Mouse (Mus musculus): Measurements from ENCODE around the gene Prame. TPM values are rescaled to one million over a fixed set of nuclear protein-coding genes. Genes with fewer than 3 reads are reported as not detected.

Prame gene
- not detected in 2 replicates for polyA plus RNA-seq (2012)

DNA sequence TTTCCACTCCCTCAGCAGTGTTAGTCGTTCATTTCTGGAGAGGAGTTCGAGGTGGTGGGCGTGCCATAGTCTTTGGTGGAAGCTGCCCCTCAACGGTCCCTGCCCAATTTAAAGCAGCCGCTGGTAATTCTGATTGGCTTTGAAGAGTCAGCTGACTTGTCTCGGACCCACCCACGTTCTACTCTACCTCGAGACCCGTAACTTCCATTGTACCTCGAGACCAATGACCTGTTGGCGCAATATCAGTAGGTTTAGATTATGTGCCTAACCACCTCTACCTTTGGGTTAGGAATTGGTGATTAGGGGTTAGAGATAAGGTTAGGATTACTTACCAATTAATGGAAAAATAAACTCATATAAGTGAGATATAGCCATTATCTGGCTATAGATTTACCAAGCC, at the start of gene Prame:
TSS of gene Prame (minus strand) at position 101 of the 400 bp plus-strand sequence.

DNA sequence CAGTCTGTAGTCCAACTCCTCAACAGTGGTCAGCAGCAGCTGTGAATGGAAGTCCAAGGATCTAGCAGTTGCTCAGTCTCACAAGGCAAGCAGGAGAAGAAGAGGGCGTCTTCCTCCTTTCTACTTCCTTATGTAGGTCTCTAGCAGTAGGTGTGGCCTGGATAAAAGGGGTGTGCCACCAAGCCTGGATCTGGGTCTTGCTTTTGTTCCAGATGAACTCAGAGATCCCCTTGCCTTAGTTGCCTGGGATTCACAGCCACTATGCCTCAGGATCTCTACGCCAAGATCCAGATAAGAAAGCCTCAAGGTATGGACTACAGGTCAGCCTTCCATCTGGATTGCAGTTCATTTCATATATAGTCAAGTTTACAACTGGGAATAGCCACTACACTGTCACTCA, 28.8 kb downstream of the Prame start, which contains the start of gene Nxf7:
TSS of gene Nxf7 (minus strand) at position 101 of the 400 bp plus-strand sequence.

Other genes with a start within 250 kb of the Prame start
- gene Gm7903, start 193.9 kb downstream of the Prame start, polyA plus RNA-seq (2012) = not detected in 2 replicates
- gene AV320801, start 133.1 kb downstream of the Prame start, polyA plus RNA-seq (2012) = not detected in 2 replicates
- gene Nxf7, start 28.9 kb downstream of the Prame start, polyA plus RNA-seq (2012) = 0.03 TPM in 1 of 2 replicates, not detected in the other
- gene Tcp11x2, start 66.1 kb upstream of the Prame start, polyA plus RNA-seq (2012) = not detected in 2 replicates
- gene Tmsb15a, start 97.6 kb upstream of the Prame start, polyA plus RNA-seq (2012) = not detected in 2 replicates
- 1.3 and 2.7 TPM in 2 replicates for gene Armcx5, start 115.0 kb upstream of the Prame start, polyA plus RNA-seq (2012)
- 5.9 and 7.3 TPM in 2 replicates for gene Gprasp1, start 115.0 kb upstream of the Prame start, polyA plus RNA-seq (2012)
- 8.1 and 18.4 TPM in 2 replicates for gene Bhlhb9, start 169.9 kb upstream of the Prame start, polyA plus RNA-seq (2012)
- gene Gprasp2, start 211.3 kb upstream of the Prame start, polyA plus RNA-seq (2012) = 1.3 TPM in 2 replicates

All from megakaryocyte-erythroid progenitor cell, adult 5 weeks (primary cell).